Mouse (Mus musculus) left cerebral cortex, adult 18-20 months (tissue): ENCODE results near the gene Sh3bp5. TPM values are rescaled to one million over a fixed set of nuclear protein-coding genes. Genes with fewer than 3 reads are reported as not detected.
"Not testable (repeated sequence)": the region's sequence is repeated elsewhere in the genome, so short reads cannot be mapped to it uniquely, and the experiment has no call there.

Experiments
- DNase-seq, 2 experiments: peaks; one replicate each; pipeline ENCODE4 v3.0.0; 2021 to 2022; ENCODE audit warnings: low spot score in 2 of 2, mixed read lengths in 1 of 2
- long read RNA-seq, 2 experiments: library from polyadenylated mRNA; stranded (forward); transcript quantifications; one replicate each; pipeline ENCODE4 v2.0.0; 2021
- total RNA-seq, 2 experiments: library from RNA; stranded (reverse); gene quantifications; 2 replicates each; pipeline ENCODE4 v1.2.3; 2021

The Sh3bp5 gene
- total RNA-seq: 10 to 100 TPM; 61.4 to 68.3 TPM
- long read RNA-seq, experiment 1, transcript Sh3bp5-201 (9 exons, 2,684 nt): major isoform, 79 of 89 reads
- long read RNA-seq, experiment 1, partial matches to known transcripts: 5 of 89 reads
- long read RNA-seq, experiment 1, other reads (novel, unspliced or antisense): 5 of 89 reads
- long read RNA-seq, experiment 2, transcript Sh3bp5-201 (9 exons, 2,684 nt): major isoform, 55 of 68 reads
- long read RNA-seq, experiment 2, partial matches to known transcripts: 7 of 68 reads
- long read RNA-seq, experiment 2, other reads (novel, unspliced or antisense): 6 of 68 reads

GRCm38 (mm10) chr14:31435930-31436693 is at the start of gene Sh3bp5:
TSS of gene Sh3bp5 (minus strand) at chr14:31436078.
- peak; percentile 94 to 95 for DNase-seq

- no peak for DNase-seq
Measured at GRCm38 (mm10) chr14:31482417-31482816, 46.5 kb upstream of the Sh3bp5 start.

- DNase-seq: no peak
Measured at GRCm38 (mm10) chr14:31473297-31473696, 37.4 kb upstream of the Sh3bp5 start.

GRCm38 (mm10) chr14:31472451-31473061 is 36.7 kb upstream of the Sh3bp5 start:
- DNase-seq: peak; percentile 47 to 76

- no peak for DNase-seq
Measured at GRCm38 (mm10) chr14:31469711-31470110, 33.8 kb upstream of the Sh3bp5 start.

GRCm38 (mm10) chr14:31464176-31464575 is 28.3 kb upstream of the Sh3bp5 start:
- DNase-seq: no peak

GRCm38 (mm10) chr14:31462886-31463285 is 27.0 kb upstream of the Sh3bp5 start:
- no peak for DNase-seq

GRCm38 (mm10) chr14:31462226-31462625 is 26.3 kb upstream of the Sh3bp5 start:
- not testable (repeated sequence) for DNase-seq

- DNase-seq: no peak
Measured at GRCm38 (mm10) chr14:31458006-31458405, 22.1 kb upstream of the Sh3bp5 start.

- no peak for DNase-seq
Measured at GRCm38 (mm10) chr14:31456064-31456721, 20.3 kb upstream of the Sh3bp5 start.

GRCm38 (mm10) chr14:31454849-31455566 is 19.1 kb upstream of the Sh3bp5 start:
- DNase-seq: no peak

GRCm38 (mm10) chr14:31453946-31454345 is 18.1 kb upstream of the Sh3bp5 start:
- DNase-seq: not testable (repeated sequence)

GRCm38 (mm10) chr14:31448994-31449393 is 13.1 kb upstream of the Sh3bp5 start:
- no peak for DNase-seq

GRCm38 (mm10) chr14:31443616-31444015 is 7.7 kb upstream of the Sh3bp5 start:
- no peak for DNase-seq

GRCm38 (mm10) chr14:31440725-31441124 is 4.8 kb upstream of the Sh3bp5 start:
- no peak for DNase-seq

GRCm38 (mm10) chr14:31440230-31440629 is 4.4 kb upstream of the Sh3bp5 start:
- DNase-seq: no peak

GRCm38 (mm10) chr14:31439279-31439678 is 3.4 kb upstream of the Sh3bp5 start:
- DNase-seq: no peak

GRCm38 (mm10) chr14:31437826-31438529 is 2.1 kb upstream of the Sh3bp5 start:
- DNase-seq: peak in 1 of 2 experiments; percentile 40

GRCm38 (mm10) chr14:31435018-31435915 is 611 bp downstream of the Sh3bp5 start:
- peak; percentile 25 to 40 for DNase-seq
